Mouse (Mus musculus) lung, postnatal 0 days (tissue): ENCODE results near the gene Serpinf1.

Source experiments
- CTCF ChIP-seq: IDR thresholded peaks from 2 replicates; pipeline ENCODE4 v1.5.1; 2016; ENCODE audit warnings: antibody characterized with exemption, mild to moderate bottlenecking
- EP300 ChIP-seq: IDR thresholded peaks from 2 replicates; pipeline ENCODE4 v1.6.1; 2016; ENCODE audit warnings: antibody characterized with exemption, mild to moderate bottlenecking, control low read depth

GRCm38 (mm10) chr11:75456440-75456871 is 34.0 kb upstream of the Serpinf1 start:
- TF ChIP-seq CTCF = no peak
- TF ChIP-seq EP300 = no peak
